Mouse (Mus musculus) bone marrow, adult 2 months (tissue): ENCODE measurements around the gene Eif4ebp2.

Experiments
- CTCF ChIP-seq: fragments of 200-500 bp; IDR thresholded peaks from 2 replicates; pipeline ENCODE4 v1.5.1; 2011; ENCODE audit warnings: low read length, control low read depth; ENCODE audit not compliant: control insufficient read depth, insufficient read depth
- POLR2A ChIP-seq: fragments of 200-500 bp; IDR thresholded peaks from 2 replicates; pipeline ENCODE4 v1.6.1; 2011; ENCODE audit warnings: low read depth, mild to moderate bottlenecking, control low read depth, low read length, borderline replicate concordance; ENCODE audit not compliant: control insufficient read depth

DNA sequence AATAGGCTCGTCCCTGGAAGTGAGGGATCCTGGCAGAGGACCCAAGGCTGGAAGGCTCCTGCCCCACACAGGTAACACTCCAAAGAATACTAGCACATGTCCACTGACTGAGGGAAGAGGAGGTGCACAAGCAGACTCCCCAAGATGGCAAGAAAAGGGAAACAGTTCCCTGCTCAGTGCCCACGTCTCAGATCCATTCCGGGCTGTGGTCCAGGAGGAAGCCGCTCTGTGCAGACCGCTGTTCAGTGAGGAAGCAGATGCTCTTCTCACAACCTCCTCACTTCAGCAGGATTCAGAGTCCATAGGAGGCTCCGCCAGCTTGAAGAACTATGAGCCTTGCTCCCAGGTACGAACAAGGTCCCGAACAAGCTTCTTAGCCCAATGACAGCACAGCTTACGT, 21.1 kb downstream of the Eif4ebp2 start:
- no peak for TF ChIP-seq CTCF
- TF ChIP-seq POLR2A: no peak
